Mouse (Mus musculus) myocyte (in vitro differentiated cells): Measurements from ENCODE around the gene Dhrs7c.

ENCODE experiments used
- CEBPB ChIP-seq: IDR thresholded peaks from 2 replicates; pipeline ENCODE4 v1.6.1; 2011; ENCODE audit warnings: mild to moderate bottlenecking, moderate library complexity; ENCODE audit not compliant: poor library complexity, insufficient read depth, severe bottlenecking
- MAX ChIP-seq: IDR thresholded peaks from one replicate; pipeline ENCODE4 v1.6.1; 2011; ENCODE audit warnings: low read depth, mild to moderate bottlenecking, control low read depth
- MYOD1 ChIP-seq, 3 experiments: IDR thresholded peaks; one replicate each; pipeline ENCODE4 v1.6.1; 2011; ENCODE audit warnings: control low read depth in 2 of 3, low read depth in 2 of 3, mild to moderate bottlenecking in 2 of 3, moderate library complexity in 1 of 3; ENCODE audit not compliant: insufficient read length in 2 of 3, control insufficient read depth in 1 of 3
- POLR2A ChIP-seq: IDR thresholded peaks from one replicate; pipeline ENCODE4 v1.6.1; 2011; ENCODE audit warnings: low read depth, mild to moderate bottlenecking, control low read depth, moderate library complexity; ENCODE audit not compliant: insufficient read length
- SRF ChIP-seq: IDR thresholded peaks from one replicate; pipeline ENCODE4 v1.6.1; 2011; ENCODE audit warnings: low read depth; ENCODE audit not compliant: control insufficient read depth, insufficient read length

DNA sequence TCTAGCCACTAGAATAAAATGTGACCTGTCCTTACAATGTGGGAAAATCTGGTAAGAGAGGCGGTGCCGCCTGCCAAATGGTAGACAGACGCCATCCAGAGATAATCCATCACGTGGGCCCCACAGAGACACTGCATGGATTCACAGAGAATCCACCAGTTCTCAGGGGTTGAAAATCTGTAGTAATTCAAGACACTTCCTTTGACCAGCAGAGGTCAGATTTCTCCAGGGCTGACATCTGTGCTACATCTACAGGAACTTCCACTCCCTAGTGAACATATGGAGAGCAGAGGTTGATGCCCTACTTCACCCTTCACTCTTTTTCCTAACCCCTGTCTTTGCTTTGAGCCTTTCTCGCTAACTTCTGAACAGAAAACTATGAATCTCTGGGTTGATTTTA lies 67.1 kb downstream of the Dhrs7c start:
- TF ChIP-seq MAX (no peak), POLR2A (no peak), MYOD1 (IDR thresholded peaks at IDR 0.05; ENCODE audit: control insufficient read depth in 1 of 3, insufficient read length in 2 of 3, low read depth in 2 of 3) (no peak), SRF (no peak), CEBPB (no peak)
